Mouse (Mus musculus): Measurements from ENCODE around the gene Dcst2.
A peak's percentile ranks its signal among the peaks of the same experiment; 100 is the strongest.

Gene Dcst2

GRCm38 (mm10) chr3:89361675-89362074 lies at the start of gene Dcst2:
Dcst2 (plus strand) TSS chr3:89361975.
- no peak for DNase-seq (ENCODE audit: extremely low read depth, insufficient read length, low spot score)

- no peak for DNase-seq (ENCODE audit: extremely low read depth, insufficient read length, low spot score)
These were observed 47.4 kb upstream of the Dcst2 start for GRCm38 (mm10) chr3:89314340-89314739.

GRCm38 (mm10) chr3:89314791-89315190 lies 47.0 kb upstream of the Dcst2 start:
- no peak for DNase-seq (ENCODE audit: extremely low read depth, insufficient read length, low spot score)

GRCm38 (mm10) chr3:89315195-89315929 lies 46.4 kb upstream of the Dcst2 start:
- peak; percentile 78 for DNase-seq (ENCODE audit: extremely low read depth, insufficient read length, low spot score)

GRCm38 (mm10) chr3:89315930-89316831 lies 45.6 kb upstream of the Dcst2 start:
- DNase-seq (ENCODE audit: extremely low read depth, insufficient read length, low spot score), result no peak

- peak; percentile 71 for DNase-seq (ENCODE audit: extremely low read depth, insufficient read length, low spot score)
These were observed 44.9 kb upstream of the Dcst2 start for GRCm38 (mm10) chr3:89316833-89317232.

- no peak for DNase-seq (ENCODE audit: extremely low read depth, insufficient read length, low spot score)
These were observed 44.5 kb upstream of the Dcst2 start for GRCm38 (mm10) chr3:89317246-89317645.

GRCm38 (mm10) chr3:89318316-89318715 lies 43.5 kb upstream of the Dcst2 start:
- DNase-seq (ENCODE audit: extremely low read depth, insufficient read length, low spot score), result peak; percentile 86

- peak; percentile 36 for DNase-seq (ENCODE audit: extremely low read depth, insufficient read length, low spot score)
These were observed 42.7 kb upstream of the Dcst2 start for GRCm38 (mm10) chr3:89318971-89319590.

GRCm38 (mm10) chr3:89319591-89320350 lies 42.0 kb upstream of the Dcst2 start:
- DNase-seq (ENCODE audit: extremely low read depth, insufficient read length, low spot score), result no peak

- DNase-seq (ENCODE audit: extremely low read depth, insufficient read length, low spot score), result no peak
These were observed 41.1 kb upstream of the Dcst2 start for GRCm38 (mm10) chr3:89320581-89321182.

- DNase-seq (ENCODE audit: extremely low read depth, insufficient read length, low spot score), result peak; percentile 61
These were observed 40.3 kb upstream of the Dcst2 start for GRCm38 (mm10) chr3:89321183-89322130.

GRCm38 (mm10) chr3:89322131-89322500 lies 39.7 kb upstream of the Dcst2 start:
- DNase-seq (ENCODE audit: extremely low read depth, insufficient read length, low spot score), result no peak

GRCm38 (mm10) chr3:89322514-89323165 lies 39.1 kb upstream of the Dcst2 start, which contains the start of gene Efna3:
Efna3 (minus strand) TSS chr3:89322965.
- peak; percentile 83 for DNase-seq (ENCODE audit: extremely low read depth, insufficient read length, low spot score)

GRCm38 (mm10) chr3:89325882-89326281 lies 35.9 kb upstream of the Dcst2 start:
- DNase-seq (ENCODE audit: extremely low read depth, insufficient read length, low spot score), result no peak

GRCm38 (mm10) chr3:89327371-89327870 lies 34.4 kb upstream of the Dcst2 start:
- DNase-seq (ENCODE audit: extremely low read depth, insufficient read length, low spot score), result no peak

- DNase-seq (ENCODE audit: extremely low read depth, insufficient read length, low spot score), result no peak
These were observed 33.2 kb upstream of the Dcst2 start for GRCm38 (mm10) chr3:89328623-89329022.

GRCm38 (mm10) chr3:89330346-89330745 lies 31.4 kb upstream of the Dcst2 start:
- DNase-seq (ENCODE audit: extremely low read depth, insufficient read length, low spot score), result no peak

Measured in 3134 (cell line).